Mouse (Mus musculus): ENCODE measurements at regions not wholly inside any gene's neighbourhood (a gene's known extent, or its start where the extent isn't known, plus 50 kb on each side); places are given as distances from the start of the nearest gene placed in this dataset.

DNA sequence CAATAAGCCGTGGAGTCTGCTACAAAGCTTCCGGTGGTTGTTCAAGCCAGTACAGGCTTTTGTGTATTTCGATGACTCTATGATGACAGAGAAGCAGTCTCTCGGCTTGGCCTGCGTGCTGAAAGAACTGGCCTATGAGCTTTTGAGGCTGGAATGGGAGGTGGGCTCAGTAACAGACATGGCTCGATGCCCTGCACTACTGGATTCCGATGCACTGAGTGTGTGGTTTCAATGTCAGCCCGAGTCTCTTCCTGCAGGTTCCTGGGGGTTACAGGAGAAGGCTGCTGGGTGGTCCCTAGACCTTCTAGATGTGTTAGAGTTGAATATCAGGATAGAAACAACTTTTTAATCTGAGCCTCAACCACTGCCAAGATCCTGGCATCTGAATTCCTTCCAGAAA, 53.2 kb downstream of the Gm815 start:
- no peak for DNase-seq

DNA sequence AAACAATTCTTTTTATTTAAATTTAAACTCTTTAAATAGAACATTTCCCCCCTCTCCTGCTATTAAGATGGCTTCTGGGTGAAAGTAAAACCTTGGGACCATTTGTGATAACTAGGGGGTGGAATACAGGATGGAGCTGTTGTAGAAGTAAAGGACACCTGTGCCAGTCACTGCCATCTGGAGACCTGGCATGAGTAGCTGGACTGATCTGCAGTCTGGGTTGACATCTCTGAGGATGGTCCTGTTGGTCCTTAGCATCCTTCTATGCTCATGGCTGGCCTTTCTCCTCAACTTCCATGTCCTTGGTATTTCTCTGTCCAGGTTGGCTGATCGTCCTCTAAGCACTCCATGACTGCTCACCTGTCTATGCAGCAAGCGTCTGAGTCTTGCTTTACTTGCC, 58.3 kb downstream of the Gm815 start:
- no peak for DNase-seq

DNA sequence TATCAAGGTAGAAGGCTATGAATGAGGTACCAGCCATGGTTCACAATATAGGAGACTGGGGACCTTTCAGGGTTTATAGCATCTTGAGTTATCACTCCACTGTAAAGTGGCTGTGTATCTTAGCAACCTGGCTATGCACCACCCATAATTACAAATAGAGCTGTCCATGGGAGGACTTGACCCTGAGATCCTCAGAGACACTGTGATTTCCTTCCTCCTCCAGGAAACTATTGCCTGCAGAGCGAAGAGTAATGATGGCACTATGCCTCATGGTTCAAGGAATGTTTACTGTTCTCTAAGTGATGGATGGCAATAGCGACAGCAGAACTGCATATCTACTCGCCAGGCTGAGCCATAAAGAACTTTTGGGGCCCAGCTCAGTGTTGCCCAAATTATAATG, 60.9 kb downstream of the Gm815 start:
- DNase-seq: no peak

DNA sequence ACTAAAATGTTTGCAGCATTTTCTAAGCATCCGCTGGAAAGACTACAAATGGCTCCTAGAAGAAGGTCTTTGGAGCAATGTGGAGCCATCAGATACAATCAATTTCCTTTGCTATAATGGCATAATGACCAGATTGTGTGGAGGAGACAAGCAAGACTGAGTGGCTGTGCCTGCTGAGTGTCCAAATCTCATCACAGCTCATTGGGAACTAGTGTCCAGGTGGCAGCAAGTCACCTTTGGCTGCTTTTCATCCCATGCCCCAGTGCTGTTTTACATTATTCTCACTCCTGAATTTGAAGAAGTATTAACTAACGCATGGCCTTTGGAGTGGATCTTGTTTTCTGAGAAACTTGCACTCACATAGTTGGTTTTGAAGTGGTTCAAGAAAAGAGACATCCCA, 62.8 kb downstream of the Gm815 start:
- no peak for DNase-seq

DNA sequence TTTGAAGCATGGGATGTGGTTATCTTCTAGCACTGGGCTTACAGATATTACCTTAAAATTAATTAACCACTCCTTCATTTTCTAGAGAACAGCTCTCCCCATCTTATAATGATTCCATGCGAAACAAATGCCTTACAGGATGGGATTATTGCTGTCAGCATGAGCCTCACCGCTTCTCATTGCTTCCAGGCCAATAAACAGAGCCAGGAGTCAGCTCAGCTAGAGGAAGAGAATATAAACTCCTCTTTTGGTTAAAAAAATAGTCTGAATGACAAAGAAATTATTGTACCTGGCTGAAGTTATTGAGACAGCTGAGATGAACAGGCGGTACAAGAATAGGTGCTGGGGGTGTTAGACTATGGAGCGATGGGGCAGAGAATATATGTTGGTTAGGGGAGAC, 63.5 kb downstream of the Gm815 start:
- no peak for DNase-seq

DNA sequence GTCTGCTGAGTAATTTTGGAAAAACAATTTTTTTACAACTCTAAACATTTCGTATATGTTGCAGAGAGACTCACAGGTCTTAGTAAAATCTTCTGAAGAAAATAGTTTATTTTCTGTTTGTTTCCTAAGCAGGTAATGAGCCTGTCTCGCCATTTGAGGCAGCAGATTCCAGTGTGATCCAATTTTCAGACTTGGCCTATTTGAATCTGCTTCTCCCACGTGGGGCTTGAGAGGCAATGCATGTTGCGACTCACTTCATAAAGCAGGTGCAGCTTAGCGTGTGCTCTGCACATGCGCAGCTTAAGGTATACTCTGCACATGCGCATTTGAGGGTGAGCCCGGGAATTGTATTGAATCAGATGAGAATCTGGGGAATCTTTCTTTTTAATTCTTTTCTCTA, 67.7 kb downstream of the Gm815 start:
- DNase-seq: no peak

DNA sequence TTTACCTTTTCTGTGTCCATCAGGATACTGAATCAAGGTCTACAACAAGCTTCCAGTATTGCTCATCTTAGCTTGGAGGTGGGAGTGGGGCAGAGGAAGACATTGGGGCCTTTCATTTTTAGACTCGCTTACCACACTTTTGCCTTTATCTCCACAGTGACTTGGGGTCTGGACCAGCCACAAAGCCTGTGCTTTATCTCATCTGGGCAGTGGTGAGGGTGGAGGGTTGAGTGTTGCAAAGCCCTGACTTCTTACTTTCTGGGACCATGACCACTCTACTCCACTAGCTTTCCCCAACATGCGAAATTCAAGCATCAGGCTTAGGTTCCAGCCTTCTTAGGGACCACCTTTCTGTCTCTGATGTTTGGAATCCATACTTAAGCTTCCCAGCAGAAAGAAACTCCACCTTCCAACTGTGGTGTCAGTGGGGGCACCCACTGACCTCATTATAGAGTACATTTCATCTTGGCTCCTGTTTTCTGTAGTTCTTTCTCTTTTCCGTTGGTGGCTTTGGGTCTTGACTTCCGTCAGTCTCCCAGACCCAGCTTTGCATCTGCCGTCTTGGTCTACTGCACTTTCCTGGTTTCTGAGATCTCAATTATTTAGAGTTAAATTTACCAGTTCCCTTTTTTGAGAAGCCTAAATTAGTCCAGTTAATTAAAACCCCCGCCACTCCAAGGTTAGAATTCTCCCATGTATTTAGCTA, 80.5 kb downstream of the Gm815 start:
- DNase-seq: no peak

DNA sequence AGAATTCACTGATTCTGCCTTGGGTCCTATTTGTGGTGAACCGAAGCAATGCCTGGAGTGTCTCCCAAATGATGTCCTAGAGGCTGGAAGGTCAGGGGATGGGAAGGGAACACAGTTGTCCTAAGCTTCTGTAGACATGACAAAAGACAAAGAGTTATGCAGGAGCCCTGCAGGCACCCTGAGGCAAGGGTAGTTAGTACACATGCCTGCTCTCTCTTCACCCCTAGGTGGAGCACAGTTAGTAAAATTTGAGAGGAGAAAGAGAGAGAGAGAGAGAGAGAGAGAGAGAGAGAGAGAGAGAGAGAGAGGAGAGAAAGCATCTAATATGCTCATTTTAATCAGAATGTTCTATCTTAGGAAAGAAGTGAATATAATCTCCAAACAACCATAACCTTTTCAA, 87.4 kb downstream of the Gm815 start:
- no peak for DNase-seq

DNA sequence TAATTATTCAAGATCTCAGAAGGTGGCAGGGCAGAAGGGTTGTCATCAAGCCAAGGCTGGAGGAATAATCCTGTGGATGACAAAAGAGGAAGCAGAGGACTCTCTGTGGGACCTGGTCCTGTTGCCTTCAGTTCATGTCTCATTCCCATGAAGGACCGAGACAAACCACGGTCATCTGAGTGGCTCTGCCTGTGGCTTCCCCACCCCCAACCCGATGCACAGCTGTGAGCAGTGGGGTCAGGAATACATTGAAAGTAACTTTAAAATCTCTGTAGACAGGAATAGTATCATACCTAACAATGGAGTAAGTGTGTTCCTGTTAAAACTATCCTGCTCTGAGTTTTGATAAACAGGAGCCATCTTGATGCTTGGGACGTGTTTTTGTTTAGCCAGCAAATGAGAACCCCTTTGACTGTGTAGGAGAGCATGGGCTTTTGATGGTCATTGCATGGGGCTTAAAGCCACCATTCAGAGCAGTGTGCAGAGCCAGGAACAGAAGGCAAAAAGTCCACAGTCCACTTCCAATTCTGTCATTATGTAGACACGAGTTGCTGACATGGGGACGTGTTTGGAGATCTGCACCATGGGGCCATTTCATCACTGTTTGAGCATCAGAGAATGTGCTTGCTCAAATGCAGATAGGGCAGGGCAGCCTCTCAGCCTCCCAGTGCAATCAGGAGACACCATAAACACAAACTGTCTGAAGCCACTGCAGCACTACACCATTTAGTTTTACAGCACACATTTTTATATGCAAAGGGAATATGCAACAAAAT, 88.3 kb downstream of the Gm815 start:
- DNase-seq: no peak

DNA sequence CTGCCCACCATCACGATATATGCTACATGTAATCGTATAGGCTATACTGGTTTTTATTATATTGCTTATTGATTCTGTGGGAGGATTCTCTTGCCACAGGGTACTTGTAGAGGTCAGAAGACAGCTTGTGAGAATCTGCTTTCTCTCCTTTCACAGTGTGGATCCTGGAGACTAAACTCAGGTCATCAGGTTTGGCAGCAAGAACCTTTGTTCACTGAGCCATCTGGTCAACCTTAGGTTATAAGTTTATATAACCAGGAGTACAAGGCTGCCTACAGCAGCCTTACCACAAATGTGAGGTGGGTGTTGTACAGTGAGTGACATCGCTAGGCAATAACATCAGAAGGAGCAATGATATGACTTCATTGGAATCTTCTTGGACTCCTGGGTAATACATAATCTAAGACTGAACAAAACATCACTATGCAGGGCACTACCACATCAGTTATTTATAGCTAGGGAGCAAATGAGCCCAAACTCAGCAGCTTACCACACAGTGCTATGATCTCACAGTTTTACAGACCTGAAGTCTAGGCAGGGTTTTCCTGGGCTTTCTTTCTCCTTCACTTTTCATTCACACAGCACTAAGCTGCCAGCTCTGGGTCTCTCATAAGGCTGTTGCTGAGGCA, 89.0 kb downstream of the Gm815 start:
- DNase-seq: no peak

DNA sequence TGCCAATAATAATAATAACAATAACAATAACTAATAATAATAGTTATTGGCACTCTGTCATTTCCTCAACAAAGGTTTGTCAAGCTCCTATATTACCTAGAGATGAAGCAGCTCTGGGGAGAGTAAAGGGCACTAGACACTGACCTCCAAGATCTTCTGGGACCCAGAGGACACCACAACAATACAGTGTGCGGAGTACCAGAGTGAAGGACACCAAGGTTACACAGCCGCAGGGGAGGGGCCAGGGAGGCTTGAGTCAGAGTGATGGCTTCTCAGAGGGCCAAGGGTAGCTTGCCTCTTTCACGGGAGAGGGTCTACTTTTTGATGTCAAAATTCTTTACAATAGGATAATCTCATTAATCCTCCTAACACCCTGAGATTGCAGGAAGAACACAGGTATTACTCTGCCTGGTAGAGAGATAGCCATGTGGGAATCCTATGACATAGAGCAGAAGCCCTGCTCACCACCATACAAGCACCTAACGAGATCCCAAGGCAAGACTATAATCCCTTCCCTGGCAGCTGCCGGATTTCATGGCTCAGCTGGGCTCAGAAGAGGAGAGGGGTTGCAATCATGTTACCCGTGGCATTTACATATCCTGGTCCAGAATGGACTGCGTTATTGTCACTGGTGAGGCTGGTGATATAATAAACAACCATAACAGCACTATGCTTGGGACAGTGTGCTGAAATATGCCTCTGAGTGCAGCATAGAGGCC, 91.1 kb downstream of the Gm815 start:
- DNase-seq: no peak

DNA sequence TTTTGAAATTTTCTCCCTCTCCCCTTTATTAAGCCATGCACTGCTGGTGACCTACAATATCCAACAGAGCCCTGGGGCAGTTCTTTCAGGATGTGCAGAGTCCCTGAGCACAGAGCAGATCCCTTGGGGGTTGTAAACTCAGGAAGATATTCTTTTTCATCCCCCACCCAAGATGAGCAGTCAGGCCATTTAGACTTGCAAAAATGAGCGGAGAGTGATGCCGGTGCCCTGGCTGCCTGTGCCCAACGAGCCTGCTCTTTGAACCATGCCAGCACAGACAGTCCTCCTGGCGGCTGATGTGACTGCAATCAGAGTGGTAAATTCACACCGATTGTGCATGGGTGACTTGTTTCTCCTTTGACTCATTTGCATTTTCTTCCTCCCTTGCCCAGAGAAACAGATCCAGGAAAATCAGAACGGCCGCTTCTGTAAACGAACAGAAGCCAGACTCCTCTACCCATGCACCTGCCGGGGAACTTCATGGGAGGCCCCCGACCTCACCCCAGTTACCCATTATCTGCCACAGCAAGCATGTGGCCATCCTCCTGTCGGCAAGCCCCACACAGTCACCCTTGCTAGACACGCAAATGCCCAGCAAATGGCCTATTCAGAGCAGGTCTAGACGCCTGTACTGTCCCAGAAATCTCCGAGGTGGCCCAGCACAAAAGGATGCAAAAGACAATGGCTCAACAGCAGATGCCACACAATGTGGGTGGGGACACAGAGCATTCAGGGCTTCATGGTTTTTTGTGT, 92.4 kb downstream of the Gm815 start:
- DNase-seq: no peak

DNA sequence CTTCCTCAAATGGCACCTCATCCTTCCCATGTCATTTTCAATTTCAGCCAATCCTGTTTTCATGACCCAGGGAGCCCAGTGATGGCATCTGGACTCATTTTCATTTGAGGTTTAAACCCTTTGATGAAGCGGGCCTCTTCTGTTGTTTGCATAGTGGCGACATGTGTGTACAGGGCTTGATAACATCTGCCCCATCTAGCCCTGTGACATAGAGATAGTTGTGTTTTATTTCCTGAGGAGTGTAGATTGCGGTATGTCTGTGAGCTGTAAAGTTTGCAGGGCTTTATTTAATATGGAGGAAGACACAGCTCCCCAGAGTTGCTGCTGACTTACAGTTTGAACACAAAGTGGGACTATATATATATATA, 92.9 kb downstream of the Gm815 start:
- no peak for DNase-seq

DNA sequence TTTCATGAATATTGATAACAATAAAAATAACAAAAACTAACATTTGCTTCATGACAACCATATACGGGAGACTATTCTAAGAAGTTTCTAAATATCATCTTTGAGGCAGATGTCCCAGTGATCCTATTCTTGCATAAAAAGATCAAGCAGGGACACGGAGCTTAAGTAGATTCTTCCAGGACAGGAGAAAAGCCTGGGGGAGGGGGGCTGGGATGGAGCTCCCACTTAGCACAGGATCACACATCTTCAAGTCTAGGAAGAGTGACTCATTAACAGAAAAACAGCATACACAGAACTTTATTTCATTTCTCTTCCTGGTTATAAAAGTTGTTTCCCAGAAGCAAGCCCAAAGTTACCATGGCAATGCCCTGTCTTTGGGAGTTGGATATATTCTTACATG, 93.6 kb downstream of the Gm815 start:
- no peak for DNase-seq

DNA sequence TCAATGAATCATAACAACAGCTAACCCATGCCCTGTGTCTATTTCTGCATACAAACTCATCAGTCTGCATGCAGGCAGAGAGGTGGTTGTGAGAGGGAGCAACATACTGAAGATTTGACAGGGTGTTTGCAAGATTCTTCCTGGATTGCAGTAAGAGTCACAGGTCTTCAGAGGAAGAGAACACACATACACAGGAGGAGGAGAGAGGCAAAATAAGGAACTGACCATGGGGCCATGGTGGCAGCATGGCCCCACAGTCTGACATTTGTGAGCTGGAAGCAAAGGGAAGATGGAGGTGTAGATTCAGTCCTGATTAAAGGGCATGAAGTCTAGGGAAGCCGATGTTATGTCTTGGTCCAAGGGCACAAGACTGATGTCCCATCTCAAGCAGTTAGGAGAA, 101.0 kb downstream of the Gm815 start:
- no peak for DNase-seq

DNA sequence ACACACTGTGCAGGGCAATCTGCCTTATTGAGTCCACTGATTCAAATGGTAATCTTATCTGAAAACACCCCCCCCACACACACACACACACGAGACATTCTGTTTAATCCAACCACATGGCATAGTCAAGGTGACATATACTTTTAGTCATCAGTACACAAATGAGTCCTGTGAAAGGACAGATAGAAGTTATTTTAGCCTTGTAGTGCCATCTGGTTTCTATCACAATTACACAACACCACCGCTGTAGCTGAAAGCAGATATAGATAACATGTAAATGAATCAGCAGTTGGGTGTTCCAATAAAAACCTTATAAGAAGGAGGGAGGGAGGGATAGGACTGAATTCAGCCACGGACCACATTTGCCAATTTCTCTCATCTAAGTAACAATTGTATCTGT, 101.5 kb downstream of the Gm815 start:
- no peak for DNase-seq

DNA sequence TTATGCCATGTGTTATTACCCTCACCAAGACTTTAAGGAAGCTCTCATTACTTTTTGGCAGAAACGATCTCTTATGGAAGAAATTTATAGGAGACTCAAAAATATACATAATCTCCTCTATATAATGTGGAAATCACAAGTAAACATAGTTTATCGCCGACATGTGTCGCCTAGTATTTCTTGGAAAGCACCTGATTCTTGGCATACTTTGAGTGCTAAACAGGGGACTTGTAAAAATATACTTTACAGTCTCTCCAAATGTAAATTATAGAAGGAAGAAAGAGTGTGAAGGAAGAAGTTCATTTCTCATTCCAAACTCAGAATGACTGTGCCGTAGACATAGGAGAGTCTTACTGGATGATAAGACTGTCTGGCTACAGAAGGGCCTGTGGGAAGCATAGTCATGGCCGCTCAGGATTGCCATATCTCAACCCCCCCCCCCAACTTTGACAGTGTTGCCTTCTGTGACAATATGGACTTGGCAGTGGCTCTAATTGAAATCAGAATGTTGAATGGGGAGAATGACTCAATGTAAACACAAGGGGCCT, 102.3 kb downstream of the Gm815 start:
- no peak for DNase-seq

DNA sequence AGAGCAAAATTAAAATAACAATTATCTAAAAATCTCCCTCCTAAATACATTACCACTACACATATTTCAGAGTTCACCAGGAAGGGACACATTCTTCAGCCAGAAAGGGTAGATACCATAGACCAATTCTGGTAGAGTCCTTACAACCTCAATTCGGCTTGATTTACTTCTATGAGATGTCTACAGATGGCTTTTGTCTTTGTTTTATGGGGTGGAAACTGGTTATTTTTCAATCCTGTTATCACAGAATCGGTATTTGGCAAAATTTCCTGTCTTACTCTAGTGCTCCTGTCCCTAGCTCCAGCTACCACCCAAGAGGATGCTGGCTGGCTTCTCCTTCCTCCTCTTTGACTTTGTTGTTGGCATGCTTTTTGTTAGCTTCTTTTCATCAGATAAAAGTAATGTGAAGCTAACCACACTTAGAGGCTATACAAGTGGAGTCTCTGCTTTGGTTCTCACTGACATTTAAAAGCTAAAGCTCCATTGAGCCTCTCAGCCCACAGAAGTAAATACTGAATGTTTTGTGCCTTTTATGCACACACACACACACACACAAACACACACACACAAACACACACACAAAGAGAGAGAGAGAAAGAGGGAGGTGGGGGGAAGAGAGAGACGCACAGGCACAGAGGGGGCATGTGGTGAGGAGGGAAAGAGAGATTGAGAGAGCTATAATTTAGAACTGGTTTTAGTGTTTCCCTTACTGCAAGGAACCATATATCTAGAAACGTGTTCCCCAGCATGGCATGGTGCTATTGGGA, 109.1 kb downstream of the Gm815 start:
- DNase-seq: no peak

DNA sequence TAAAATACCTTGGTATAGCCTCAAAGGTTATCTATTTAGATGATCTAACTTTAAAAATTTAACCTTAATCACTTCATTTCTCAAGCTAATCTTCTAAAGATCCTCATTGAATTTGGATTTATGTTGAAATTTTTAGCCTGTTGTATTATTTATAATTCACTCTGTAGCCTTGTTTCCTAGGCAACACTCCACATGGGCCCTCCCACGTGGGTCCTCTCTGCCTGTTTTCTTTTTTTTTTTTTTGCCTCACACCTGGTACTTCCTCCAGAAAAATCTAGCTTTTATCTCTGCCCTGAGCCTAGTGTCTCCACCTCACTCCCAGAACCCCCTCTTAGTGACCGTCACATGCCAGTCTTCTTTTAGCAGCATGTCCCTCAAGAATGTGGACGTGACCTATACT, 113.9 kb downstream of the Gm815 start:
- no peak for DNase-seq

DNA sequence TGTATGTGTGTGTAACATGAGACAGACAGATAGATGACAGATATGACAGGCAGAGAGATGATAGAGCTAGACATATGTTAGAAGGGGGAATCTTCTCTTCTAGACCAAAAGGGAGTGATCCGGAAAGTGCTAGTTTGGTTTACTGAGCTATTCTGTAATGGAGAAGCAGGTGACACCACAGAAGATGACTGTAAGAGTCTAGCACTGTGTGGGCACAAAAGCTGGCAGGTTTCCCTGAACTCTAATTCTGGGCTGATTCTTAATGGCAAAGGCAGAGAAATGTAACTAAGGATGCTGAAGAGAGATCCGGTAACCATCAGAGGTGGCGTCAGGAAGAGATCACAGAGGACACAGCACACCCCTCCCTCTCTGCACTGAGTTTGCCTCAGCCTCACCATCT, 136.2 kb downstream of the Gm815 start:
- no peak for DNase-seq

DNA sequence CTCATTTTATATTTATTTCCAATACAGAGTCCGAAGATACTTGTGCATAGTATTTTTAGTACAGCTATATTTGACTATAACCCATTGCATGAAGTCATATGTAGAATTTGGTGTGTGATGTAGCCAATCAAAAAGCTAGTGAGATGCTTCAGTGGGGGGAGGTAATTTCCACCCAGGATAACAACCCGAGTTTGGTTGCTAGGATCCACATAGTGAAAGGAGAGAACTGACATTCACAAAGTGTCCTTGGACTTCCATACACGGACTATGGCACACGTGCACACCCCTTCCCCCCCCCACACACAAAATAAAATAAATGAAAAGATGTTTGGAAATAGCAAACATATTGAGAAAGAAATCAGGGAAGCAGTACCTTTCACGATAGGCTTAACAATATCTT, 137.2 kb downstream of the Gm815 start:
- DNase-seq: no peak
